In genomic region chr15:25494687-25495299, GRCm38 (mm10) we compare ENCODE assay signal across 23 mouse cellular contexts.
A peak's percentile ranks its signal among the peaks of the same experiment; 100 is the strongest.
DNase-seq lines count a peak whose midpoint lies in the region; ATAC-seq and TF ChIP-seq lines count a peak whose summit lies in the region.
"Had no signal": no experiment of that assay in that cellular context is flagged by ENCODE, and none has a peak within 500 bp of the region (broad histone marks: within the 10 kb centered on the region; RNA-seq: fewer than 3 reads in every experiment).

No protein-coding gene starts in this region.

- no peaks in the 10 kb centered on the region for H3K9me3 ChIP-seq in lung, postnatal 0 days (ENCODE audit: low read length)
- no peaks in the 10 kb centered on the region for H3K9me3 ChIP-seq in heart, embryonic 11.5 days (replicated peaks; ENCODE audit: control insufficient read depth, low read length)
- H3K9me3 ChIP-seq: forebrain, embryonic 12.5 days; hindbrain, embryonic 13.5 days; limb, embryonic 15.5 days; midbrain, embryonic 13.5 days had no signal

- H3K4me1 ChIP-seq in lung, postnatal 0 days (ENCODE audit: insufficient read depth, low read depth, low read length): peaks cover 4% of the 10 kb centered on the region; the same call in 1 of the 2 replicates
- H3K4me1 ChIP-seq in heart, embryonic 11.5 days (ENCODE audit: control insufficient read depth, insufficient read depth, low read length): 0 out of 2 replicates have a peak, but pooled peaks cover 3% of the 10 kb centered on the region

- H3K79me2 ChIP-seq in C2C12 (ENCODE audit: control insufficient read depth, insufficient read depth): no peaks in the 10 kb centered on the region

- no peak for TF ChIP-seq EP300 in lung, postnatal 0 days (IDR thresholded peaks at IDR 0.05)

- no peak for DNase-seq in lung, postnatal 0 days (ENCODE audit: low spot score)
- no peak for DNase-seq in lung, postnatal 10 days
- DNase-seq in embryo, embryonic 11 days: peak; percentile 32
- DNase-seq in mesoderm, embryonic 11.5 days (ENCODE audit: low read depth, low spot score): peak; percentile 51
- DNase-seq in spleen, postnatal 4 days (ENCODE audit: low spot score in 2 of 2): no peak
- no peak for DNase-seq in adrenal gland, postnatal 4 days (ENCODE audit: low spot score in 2 of 2)
- DNase-seq: adrenal gland, adult 2 months; cerebellum, adult 8-10 months; cerebellum, postnatal 36 days; gastrocnemius, postnatal 36 days; heart, adult 2 months; kidney, adult 11 months; kidney, postnatal 36 days; lung, embryonic 14.5 days; right cerebral cortex, postnatal 25 days; thymus, postnatal 25 days had no signal

- H3K4me2 ChIP-seq in lung, postnatal 0 days (replicated peaks; ENCODE audit: low read depth, low read length): no peak overlapping the region
- no peak overlapping the region for H3K4me2 ChIP-seq in heart, embryonic 11.5 days
- H3K4me2 ChIP-seq: forebrain, embryonic 12.5 days; hindbrain, embryonic 13.5 days; limb, embryonic 15.5 days; lung, embryonic 14.5 days; midbrain, embryonic 13.5 days had no signal

- TF ChIP-seq CTCF in lung, postnatal 0 days (IDR thresholded peaks at IDR 0.05): no peak
- no peak for TF ChIP-seq CTCF in C2C12 (IDR thresholded peaks at IDR 0.05; ENCODE audit: control insufficient read depth, insufficient read depth, insufficient read length)

- H3K36me3 ChIP-seq in lung, postnatal 0 days (ENCODE audit: insufficient read depth, low read length): no peaks in the 10 kb centered on the region
- no peaks in the 10 kb centered on the region for H3K36me3 ChIP-seq in C2C12 (ENCODE audit: control insufficient read depth, insufficient read depth)
- no peaks in the 10 kb centered on the region for H3K36me3 ChIP-seq in heart, embryonic 11.5 days (ENCODE audit: control insufficient read depth, insufficient read depth, low read length)
- H3K36me3 ChIP-seq: forebrain, embryonic 12.5 days; hindbrain, embryonic 13.5 days; limb, embryonic 15.5 days; midbrain, embryonic 13.5 days had no signal

- H3ac ChIP-seq in C2C12 (ENCODE audit: control insufficient read depth, insufficient read length, low read depth): peak overlapping the region; percentile 31

- H3K27ac ChIP-seq in lung, postnatal 0 days (ENCODE audit: low read length): no peak overlapping the region
- no peak overlapping the region for H3K27ac ChIP-seq in heart, embryonic 11.5 days (ENCODE audit: low read depth, low read length)
- H3K27ac ChIP-seq: forebrain, embryonic 12.5 days; heart, adult 2 months; hindbrain, embryonic 13.5 days; limb, embryonic 15.5 days; liver, embryonic 14.5 days; midbrain, embryonic 13.5 days had no signal

- H3K9ac ChIP-seq in lung, postnatal 0 days (replicated peaks; ENCODE audit: low read depth): no peak overlapping the region
- no peak overlapping the region for H3K9ac ChIP-seq in heart, embryonic 11.5 days (ENCODE audit: low read depth, low read length)
- H3K9ac ChIP-seq: forebrain, embryonic 12.5 days; hindbrain, embryonic 13.5 days; limb, embryonic 15.5 days; liver, embryonic 14.5 days; lung, embryonic 14.5 days; midbrain, embryonic 13.5 days had no signal

- WGBS in lung, postnatal 0 days: 80% methylated on average over 8 of the region's 8 CpGs
- 77% methylated on average over 8 of the region's 8 CpGs for WGBS in heart, embryonic 11.5 days (ENCODE audit: insufficient replicate concordance)

- ATAC-seq in lung, postnatal 0 days: 0 out of 2 replicates have a peak, but pooled peaks have one; percentile 25
- ATAC-seq in heart, embryonic 11.5 days (replicated peaks; ENCODE audit: insufficient number of reproducible peaks, low FRiP score, low TSS enrichment): no peak
- ATAC-seq: midbrain, embryonic 13.5 days had no signal

- no peak overlapping the region for H3K4me3 ChIP-seq in lung, postnatal 0 days (ENCODE audit: low read depth, low read length)
- H3K4me3 ChIP-seq in C2C12 (ENCODE audit: insufficient read depth, poor library complexity, severe bottlenecking): no peak overlapping the region
- H3K4me3 ChIP-seq in heart, embryonic 11.5 days (ENCODE audit: low read depth, low read length): no peak overlapping the region
- H3K4me3 ChIP-seq: forebrain, embryonic 12.5 days; heart, adult 2 months; hindbrain, embryonic 13.5 days; limb, embryonic 15.5 days; midbrain, embryonic 13.5 days had no signal

- H3K79me3 ChIP-seq in C2C12 (ENCODE audit: low read depth): no peaks in the 10 kb centered on the region

- H3K27me3 ChIP-seq in lung, postnatal 0 days (replicated peaks; ENCODE audit: insufficient read depth, low read length): no peaks in the 10 kb centered on the region
- H3K27me3 ChIP-seq in C2C12 (ENCODE audit: control insufficient read depth, insufficient read depth, insufficient read length): no peaks in the 10 kb centered on the region
- H3K27me3 ChIP-seq in heart, embryonic 11.5 days (ENCODE audit: control insufficient read depth, insufficient read depth, low read length): no peaks in the 10 kb centered on the region
- H3K27me3 ChIP-seq: limb, embryonic 15.5 days had no signal

TF ChIP-seq in C2C12, 6 proteins besides CTCF, POLR2A, EP300 and RAD21:
- TF ChIP-seq MAX (IDR thresholded peaks at IDR 0.05): no peak
- TF ChIP-seq MYOD1 (IDR thresholded peaks at IDR 0.05; ENCODE audit: control insufficient read depth, insufficient read length, low read depth): peak; percentile 40
- TF ChIP-seq FOSL1 (IDR thresholded peaks at IDR 0.05; ENCODE audit: insufficient read depth, low read length, poor library complexity, severe bottlenecking): peak; percentile 89

Comparison
In these comparisons a context has a peak if more than half of its experiments do, and no peak if none do; other contexts are left out.
1. DNase-seq: peak in embryo, embryonic 11 days (single experiment) and mesoderm, embryonic 11.5 days (single experiment); none in lung, postnatal 0 days (single experiment), lung, postnatal 10 days (single experiment), spleen, postnatal 4 days (0 of 2) and adrenal gland, postnatal 4 days (0 of 2).